Mouse (Mus musculus) kidney, embryonic 14.5 days (tissue): ENCODE measurements around the gene Col18a1. TPM values are rescaled to one million over a fixed set of nuclear protein-coding genes. Genes with fewer than 3 reads are reported as not detected.

Experiments used
- ATAC-seq: fragments of 200-750 bp; cut with Nextera tagmentation; 2 replicates; pipeline ENCODE4 v1.8.0; 2017; ENCODE audit warnings: moderate number of reproducible peaks, mild to moderate bottlenecking, moderate TSS enrichment, moderate library complexity; ENCODE audit not compliant: low FRiP score, low TSS enrichment
- H3K27ac ChIP-seq: fragments of 300-500 bp; sonication (generic); 2 replicates; pipeline ENCODE4 v1.5.1; 2014; ENCODE audit warnings: low read depth, mild to moderate bottlenecking, low read length, moderate library complexity, mixed read lengths
- H3K27me3 ChIP-seq: fragments of 300-500 bp; sonication (generic); 2 replicates; pipeline ENCODE4 v1.6.1; 2014; ENCODE audit warnings: mild to moderate bottlenecking, low read length; ENCODE audit not compliant: control insufficient read depth, insufficient read depth
- H3K36me3 ChIP-seq: fragments of 300-500 bp; sonication (generic); 2 replicates; pipeline ENCODE4 v1.6.1; 2014; ENCODE audit warnings: low read length, mixed read lengths; ENCODE audit not compliant: control insufficient read depth, insufficient read depth
- H3K4me1 ChIP-seq: fragments of 300-500 bp; sonication (generic); 2 replicates; pipeline ENCODE4 v1.6.1; 2014; ENCODE audit warnings: low read length, mixed read lengths; ENCODE audit not compliant: control insufficient read depth, insufficient read depth
- H3K4me2 ChIP-seq: fragments of 300-500 bp; sonication (generic); replicated peaks from 2 replicates; pipeline ENCODE4 v1.6.1; 2014; ENCODE audit warnings: low read depth, mild to moderate bottlenecking, low read length
- H3K4me3 ChIP-seq: fragments of 300-500 bp; sonication (generic); 2 replicates; pipeline ENCODE4 v1.5.1; 2014; ENCODE audit warnings: mild to moderate bottlenecking, low read length
- H3K9ac ChIP-seq: fragments of 300-500 bp; sonication (generic); 2 replicates; pipeline ENCODE4 v1.6.1; 2014; ENCODE audit warnings: low read depth, mild to moderate bottlenecking, low read length, moderate library complexity
- H3K9me3 ChIP-seq: fragments of 300-500 bp; sonication (generic); 2 replicates; pipeline ENCODE4 v1.6.1; 2016; ENCODE audit warnings: low read length; ENCODE audit not compliant: control insufficient read depth
- WGBS: fragments of 180-500 bp; shearing (Covaris S2); extraction: QIAGEN DNeasy Blood & Tissue Kit; methylation state at CpG from one replicate; pipeline ENCODE4 v1.1.7; 2014; 5-methylcytosine and 5-hydroxymethylcytosine counted together
- polyA plus RNA-seq: library from polyadenylated mRNA; unstranded; fragments of >200 nt; fragmentation: Nextera tagmentation; extraction: Ambion mirVana; gene quantifications from 2 replicates; pipeline ENCODE4 v1.2.1, GENCODE M21; 2014

Gene Col18a1
- polyA plus RNA-seq, 1 experiment from 2014 or later: 140 TPM

DNA sequence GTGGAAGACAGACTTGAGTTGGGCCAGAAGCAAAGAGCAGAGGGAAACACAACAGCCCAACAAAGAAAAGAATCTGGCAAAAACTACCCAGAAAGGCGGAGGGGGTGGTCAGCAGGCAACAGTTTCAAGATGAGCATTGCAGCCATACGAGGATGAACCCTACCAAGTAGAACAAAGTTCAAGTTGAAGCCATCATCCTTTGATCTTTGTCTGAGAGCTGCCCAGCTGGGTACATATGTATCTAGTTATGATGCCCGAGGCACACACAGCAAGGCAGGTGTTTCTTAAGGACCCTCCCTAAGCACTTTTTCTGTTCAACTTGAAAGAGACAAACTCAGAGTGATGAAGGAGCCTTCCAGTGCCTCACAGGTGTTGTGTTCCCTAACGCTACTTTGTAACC, 66.6 kb downstream of the Col18a1 start:
- Histone ChIP-seq H3K27me3 (no peaks in the 10 kb centered on the region), H3K4me2 (no peak overlapping the region), H3K27ac (no peak overlapping the region), H3K9me3 (no peaks in the 10 kb centered on the region), H3K9ac (no peak overlapping the region), H3K4me3 (no peak overlapping the region), H3K36me3 (peaks cover 9% of the 10 kb centered on the region; the same call in 1 of the 2 replicates), H3K4me1 (peaks cover 6% of the 10 kb centered on the region; the same call in 1 of the 2 replicates)
- WGBS: 83% methylated on average over 4 of the region's 4 CpGs
- no peak for ATAC-seq

DNA sequence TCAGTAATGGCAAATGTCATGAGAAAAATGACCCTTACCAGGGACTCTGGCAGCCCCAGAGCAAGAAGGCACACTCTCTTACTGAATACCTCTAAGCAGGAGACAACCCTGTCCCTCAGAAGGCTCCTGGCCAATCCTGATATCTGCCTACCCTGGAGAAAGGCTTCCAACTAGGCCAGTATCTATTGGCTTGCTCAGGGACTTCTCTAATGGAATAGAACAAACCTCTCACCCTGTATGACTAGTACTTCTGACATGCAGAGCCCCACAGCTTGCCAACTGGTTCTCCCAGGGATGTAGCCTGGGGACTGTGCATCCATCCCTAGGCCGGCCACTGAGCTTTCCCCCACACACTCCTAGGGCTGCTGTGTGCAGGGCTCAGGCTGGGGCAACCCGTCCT, 67.7 kb downstream of the Col18a1 start:
- no peak overlapping the region for H3K9ac ChIP-seq

DNA sequence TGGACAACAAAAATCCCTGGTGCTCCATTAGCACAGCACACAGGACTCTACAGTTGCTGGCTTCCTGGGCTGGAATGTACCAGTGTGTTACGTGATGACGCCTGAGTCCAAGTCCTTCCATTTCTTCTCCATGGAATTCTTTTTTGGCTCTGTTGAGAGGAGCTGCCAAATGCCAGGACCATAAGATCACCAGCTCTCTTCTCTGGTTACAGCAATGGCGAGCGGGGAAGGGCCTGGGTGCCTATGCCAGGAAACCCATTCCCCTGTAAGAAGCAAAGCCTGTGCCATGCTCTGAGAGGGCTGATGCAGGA, 68.5 kb downstream of the Col18a1 start:
- H3K4me2 ChIP-seq: no peak overlapping the region
- no peaks in the 10 kb centered on the region; the same call in 1 of the 2 replicates for H3K9me3 ChIP-seq
- H3K4me3 ChIP-seq: no peak overlapping the region
- no peaks in the 10 kb centered on the region for H3K27me3 ChIP-seq
- peaks cover 13% of the 10 kb centered on the region; the same call in 1 of the 2 replicates for H3K36me3 ChIP-seq
- WGBS: 89% methylated on average over 4 of the region's 4 CpGs
- no peak overlapping the region for H3K9ac ChIP-seq
- ATAC-seq: no peak
- H3K27ac ChIP-seq: peak overlapping the region; percentile 19; the same call in 1 of the 2 replicates
- peaks cover 3% of the 10 kb centered on the region; the same call in 1 of the 2 replicates for H3K4me1 ChIP-seq

More for the DNA sequence above, 67.7 kb downstream of the Col18a1 start:
- peaks cover 12% of the 10 kb centered on the region; the same call in 1 of the 2 replicates for H3K36me3 ChIP-seq
- no peak overlapping the region for H3K4me2 ChIP-seq
- no peak overlapping the region for H3K27ac ChIP-seq
- peaks cover 3% of the 10 kb centered on the region; the same call in 1 of the 2 replicates for H3K4me1 ChIP-seq
- no peaks in the 10 kb centered on the region for H3K27me3 ChIP-seq
- H3K4me3 ChIP-seq: no peak overlapping the region
- no peaks in the 10 kb centered on the region for H3K9me3 ChIP-seq
- 83% methylated on average over 2 of the region's 2 CpGs for WGBS
- no peak for ATAC-seq

DNA sequence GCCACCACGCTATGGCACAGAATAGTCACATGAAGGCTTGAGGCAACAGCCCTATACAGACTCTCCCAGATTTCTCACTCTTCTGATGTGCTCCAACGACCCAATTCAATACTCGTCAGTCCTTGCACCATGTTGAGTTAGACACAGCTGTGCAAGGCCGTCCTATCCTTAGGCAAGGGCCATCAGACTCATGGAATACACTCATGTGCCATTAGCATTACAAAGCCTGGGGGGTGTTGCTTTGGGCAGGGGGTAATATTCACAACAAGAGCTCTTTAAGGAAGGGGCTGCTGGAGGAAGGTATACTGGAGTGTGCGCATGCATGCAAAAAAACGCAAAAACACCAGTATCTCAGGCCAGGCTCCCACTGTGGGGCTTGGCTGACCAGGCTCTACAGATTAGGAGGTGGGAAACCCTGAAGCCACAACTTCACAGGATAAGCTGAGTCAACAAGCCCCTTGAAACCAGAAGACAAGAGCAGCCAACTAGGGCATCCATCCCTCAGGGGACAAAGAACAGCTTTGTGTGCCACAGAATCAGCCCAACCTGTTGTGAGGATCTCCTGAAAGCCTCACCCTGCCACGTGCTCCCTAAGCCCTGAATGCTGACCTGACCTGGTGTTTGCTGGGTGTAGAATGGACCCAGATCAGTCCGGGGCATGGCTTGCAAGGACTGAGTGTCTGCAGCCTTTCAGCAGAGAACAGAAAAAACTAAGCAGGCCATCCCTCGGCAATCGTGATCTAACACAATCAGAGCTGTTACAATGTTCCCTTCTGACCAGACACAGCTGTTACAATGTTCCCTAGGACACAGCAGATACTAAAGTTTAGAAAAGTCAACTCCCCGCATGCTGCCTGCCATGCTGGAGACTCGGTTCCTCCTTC, 69.1 kb downstream of the Col18a1 start:
- Histone ChIP-seq H3K27me3 (no peaks in the 10 kb centered on the region), H3K4me2 (no peak overlapping the region), H3K4me3 (no peak overlapping the region), H3K27ac (peak overlapping the region; percentile 19), H3K9ac (no peak overlapping the region), H3K4me1 (peaks cover 3% of the 10 kb centered on the region; the same call in 1 of the 2 replicates), H3K9me3 (no peaks in the 10 kb centered on the region; the same call in 1 of the 2 replicates), H3K36me3 (peaks cover 13% of the 10 kb centered on the region; the same call in 1 of the 2 replicates)
- no peak for ATAC-seq
- WGBS: 64% methylated on average over 12 of the region's 12 CpGs

DNA sequence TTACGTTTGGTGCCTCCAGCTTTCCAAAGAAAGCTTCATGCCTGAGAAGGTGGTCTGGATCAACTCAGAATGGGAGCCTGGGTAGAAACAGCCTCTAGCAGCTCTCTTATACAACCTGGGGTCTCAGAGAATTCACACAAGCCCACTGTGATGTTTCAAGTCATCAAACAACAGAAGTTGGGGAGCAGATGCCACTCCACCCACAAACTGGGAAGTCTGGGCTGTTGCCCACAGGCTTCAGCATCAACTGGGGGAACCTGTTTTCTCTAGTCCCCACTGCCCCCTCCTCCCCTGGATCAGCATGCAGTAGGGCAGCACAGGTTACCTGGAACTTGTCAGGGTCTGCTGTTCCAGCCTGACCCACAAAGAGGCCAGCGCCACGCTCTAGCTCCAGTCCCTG, 70.7 kb downstream of the Col18a1 start:
- Histone ChIP-seq H3K27me3 (no peaks in the 10 kb centered on the region), H3K4me3 (no peak overlapping the region), H3K9me3 (no peaks in the 10 kb centered on the region; the same call in 1 of the 2 replicates), H3K36me3 (peaks cover 18% of the 10 kb centered on the region; the same call in 1 of the 2 replicates), H3K9ac (no peak overlapping the region), H3K4me2 (no peak overlapping the region), H3K4me1 (peaks cover 3% of the 10 kb centered on the region; the same call in 1 of the 2 replicates), H3K27ac (no peak overlapping the region)
- no peak for ATAC-seq
- WGBS: 94% methylated on average over 3 of the region's 3 CpGs

DNA sequence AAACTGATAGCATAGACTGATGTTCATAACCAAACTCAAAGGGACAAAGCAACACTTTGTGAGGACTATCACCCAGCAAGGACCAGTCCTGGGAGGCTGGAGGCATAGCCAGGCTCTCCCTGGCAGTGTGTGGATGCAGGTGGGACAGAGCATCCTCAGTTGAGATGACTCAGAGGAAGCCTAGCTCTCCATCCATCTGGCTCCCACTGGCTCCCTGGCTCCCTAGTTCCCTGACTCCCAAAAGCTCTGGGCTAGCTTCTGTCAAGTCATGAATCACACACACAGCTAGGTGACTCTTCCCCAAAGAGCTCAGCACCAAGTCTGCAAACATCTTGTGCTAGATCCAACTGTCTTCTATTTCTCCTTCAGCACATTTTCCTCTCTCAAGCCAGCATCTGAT, 72.5 kb downstream of the Col18a1 start:
- ATAC-seq: no peak
- Histone ChIP-seq H3K36me3 (peaks cover 18% of the 10 kb centered on the region; the same call in 1 of the 2 replicates), H3K9ac (no peak overlapping the region), H3K4me2 (no peak overlapping the region), H3K27me3 (no peaks in the 10 kb centered on the region), H3K9me3 (no peaks in the 10 kb centered on the region; the same call in 1 of the 2 replicates), H3K27ac (no peak overlapping the region), H3K4me3 (no peak overlapping the region), H3K4me1 (peaks cover 6% of the 10 kb centered on the region; the same call in 1 of the 2 replicates)

DNA sequence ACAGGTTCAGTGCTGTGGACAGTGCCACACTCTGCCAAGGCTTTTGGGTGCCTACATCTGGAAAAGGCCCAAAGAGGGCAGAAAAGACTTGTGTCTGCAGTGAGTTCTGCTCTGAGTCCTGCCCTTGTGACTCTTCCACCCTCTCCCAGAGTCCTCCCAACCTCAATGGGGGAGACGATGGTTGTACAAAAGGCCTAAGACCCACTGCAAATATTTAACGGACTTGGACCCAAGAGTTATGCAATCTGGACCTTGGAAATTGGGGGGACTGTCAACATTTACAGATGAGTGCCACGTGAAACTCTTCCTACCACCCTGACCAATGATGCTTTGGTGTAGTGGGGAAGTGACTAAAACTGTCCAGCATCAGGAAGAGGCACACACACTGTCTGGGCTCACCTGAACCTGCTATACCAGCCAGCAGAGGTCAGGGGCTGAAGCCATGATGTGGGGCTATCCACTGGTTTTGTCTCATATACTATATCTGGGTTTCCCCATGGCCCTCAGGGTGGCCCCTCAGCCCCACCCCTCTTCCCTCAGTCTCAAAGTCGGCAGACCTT, 74.7 kb downstream of the Col18a1 start:
- Histone ChIP-seq H3K4me3 (no peak overlapping the region), H3K4me1 (0 out of 2 replicates have a peak, but pooled peaks cover 3% of the 10 kb centered on the region), H3K27me3 (no peaks in the 10 kb centered on the region), H3K27ac (no peak overlapping the region), H3K36me3 (peaks cover 25% of the 10 kb centered on the region), H3K9me3 (no peaks in the 10 kb centered on the region; the same call in 1 of the 2 replicates), H3K9ac (no peak overlapping the region), H3K4me2 (no peak overlapping the region)
- ATAC-seq: no peak
- 83% methylated on average over 4 of the region's 4 CpGs for WGBS

DNA sequence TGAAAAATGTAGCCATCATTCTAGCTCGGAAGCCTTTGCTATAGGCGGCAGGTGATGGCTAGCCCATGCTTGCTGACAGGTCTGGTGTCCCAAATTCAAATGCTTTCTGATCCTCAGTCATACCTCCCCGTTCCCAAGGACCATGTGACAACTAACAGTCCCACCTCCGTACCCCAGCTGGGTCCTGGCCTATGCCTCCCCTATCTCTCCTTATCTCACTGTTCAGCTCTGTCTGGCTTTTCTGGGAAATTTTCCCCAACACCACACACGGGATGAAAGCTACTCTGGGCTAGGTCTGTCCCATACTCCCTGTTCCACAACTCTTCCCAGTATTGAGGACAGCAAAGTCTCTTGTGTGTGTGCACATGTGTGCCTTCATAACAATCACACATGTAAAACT, 76.3 kb downstream of the Col18a1 start:
- no peak overlapping the region for H3K4me2 ChIP-seq
- ATAC-seq: no peak
- H3K36me3 ChIP-seq: peaks cover 23% of the 10 kb centered on the region
- 0 out of 2 replicates have a peak, but pooled peaks cover 3% of the 10 kb centered on the region for H3K4me1 ChIP-seq
- H3K27ac ChIP-seq: no peak overlapping the region
- no peaks in the 10 kb centered on the region for H3K27me3 ChIP-seq
- H3K4me3 ChIP-seq: no peak overlapping the region
- no peaks in the 10 kb centered on the region; the same call in 1 of the 2 replicates for H3K9me3 ChIP-seq
- 82% methylated on average over 5 of the region's 5 CpGs for WGBS
- no peak overlapping the region for H3K9ac ChIP-seq

DNA sequence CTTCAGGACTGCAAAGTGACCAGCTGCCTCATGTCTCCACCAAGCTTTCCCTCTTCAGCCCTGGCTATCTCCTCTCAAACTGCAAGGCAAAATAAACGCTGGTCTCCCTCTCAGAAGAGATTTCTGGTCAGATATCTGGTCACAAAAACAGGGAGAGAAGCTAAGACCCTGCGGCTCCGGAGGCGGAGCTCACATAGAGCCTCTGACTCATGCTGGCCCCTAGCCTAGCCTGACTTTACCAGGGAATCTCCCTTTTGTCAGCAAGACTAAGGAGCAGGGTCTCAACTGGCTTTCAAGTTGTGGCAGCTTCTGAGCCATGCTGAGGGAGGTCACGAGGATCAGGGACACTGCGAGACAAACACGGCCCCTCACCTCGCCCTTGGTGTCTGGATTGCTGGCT, 77.0 kb downstream of the Col18a1 start:
- peak; percentile 50; the same call in 1 of the 2 replicates for ATAC-seq
- peak overlapping the region; percentile 68; the same call in 1 of the 2 replicates for H3K27ac ChIP-seq
- H3K4me1 ChIP-seq: 0 out of 2 replicates have a peak, but pooled peaks cover 3% of the 10 kb centered on the region
- H3K4me3 ChIP-seq: no peak overlapping the region
- H3K9ac ChIP-seq: no peak overlapping the region
- peaks cover 26% of the 10 kb centered on the region for H3K36me3 ChIP-seq
- H3K27me3 ChIP-seq: no peaks in the 10 kb centered on the region
- WGBS: 51% methylated on average over 8 of the region's 8 CpGs
- H3K9me3 ChIP-seq: no peaks in the 10 kb centered on the region; the same call in 1 of the 2 replicates
- H3K4me2 ChIP-seq: no peak overlapping the region
